Mouse (Mus musculus) MEL (cell line): ENCODE data around the gene Rspry1.

Experiments used
- BHLHE40 ChIP-seq: IDR thresholded peaks from 2 replicates; pipeline ENCODE4 v1.6.1; 2012; ENCODE audit warnings: low read depth, mild to moderate bottlenecking, inconsistent platforms, low read length, improper control_type of control experiment, borderline replicate concordance
- CHD1 ChIP-seq: IDR thresholded peaks from 2 replicates; pipeline ENCODE4 v1.6.1; 2012; ENCODE audit warnings: low read depth, mild to moderate bottlenecking, inconsistent platforms, low read length, improper control_type of control experiment
- CTCF ChIP-seq, 3 experiments: IDR thresholded peaks in 2 of 3; conservative IDR thresholded peaks in 1 of 3; 2 replicates each; pipeline ENCODE4 v1.5.1; 2011 to 2012; ENCODE audit warnings: low read length in 3 of 3, low read depth in 2 of 3, mild to moderate bottlenecking in 2 of 3, improper control_type of control experiment in 1 of 3, inconsistent platforms in 1 of 3, mixed read lengths in 1 of 3, moderate library complexity in 1 of 3; ENCODE audit not compliant: control insufficient read depth in 1 of 3, insufficient read depth in 1 of 3, poor library complexity in 1 of 3, severe bottlenecking in 1 of 3
- GATA1 ChIP-seq: IDR thresholded peaks from 2 replicates; pipeline ENCODE4 v1.6.1; 2011; ENCODE audit warnings: low read depth, low read length, improper control_type of control experiment
- KAT2A ChIP-seq: conservative IDR thresholded peaks from 2 replicates; pipeline ENCODE4 v1.6.1; 2012; ENCODE audit warnings: low read depth, low read length, improper control_type of control experiment, inconsistent platforms
- MAFK ChIP-seq: IDR thresholded peaks from 2 replicates; pipeline ENCODE4 v1.6.1; 2011; ENCODE audit warnings: low read depth, mild to moderate bottlenecking, low read length, improper control_type of control experiment, borderline replicate concordance
- TBP ChIP-seq: IDR thresholded peaks from 2 replicates; pipeline ENCODE4 v1.8.0; 2011; ENCODE audit warnings: low read depth, low read length, improper control_type of control experiment
- TCF12 ChIP-seq: IDR thresholded peaks from 2 replicates; pipeline ENCODE4 v1.6.1; 2014; ENCODE audit warnings: low read depth, mild to moderate bottlenecking, inconsistent platforms, low read length, improper control_type of control experiment, moderate library complexity

GRCm38 (mm10) chr8:94652951-94653350 lies 51.2 kb downstream of the Rspry1 start:
- no peak for TF ChIP-seq CTCF (IDR thresholded peaks at IDR 0.05 in 2 of 3, conservative IDR thresholded peaks at IDR 0.05 in 1 of 3; ENCODE audit: control insufficient read depth in 1 of 3, insufficient read depth in 1 of 3, low read depth in 2 of 3, low read length in 3 of 3, poor library complexity in 1 of 3, severe bottlenecking in 1 of 3)
- no peak for TF ChIP-seq GATA1
- TF ChIP-seq MAFK: no peak
- no peak for TF ChIP-seq BHLHE40
- TF ChIP-seq TBP: no peak
- no peak for TF ChIP-seq CHD1
- no peak for TF ChIP-seq TCF12
- no peak for TF ChIP-seq KAT2A
